Mouse (Mus musculus) hindbrain, embryonic 14.5 days (tissue): ENCODE data around the gene S100a16. TPM values are rescaled to one million over a fixed set of nuclear protein-coding genes. Genes with fewer than 3 reads are reported as not detected.

Source experiments
- ATAC-seq: fragments of 200-750 bp; cut with Nextera tagmentation; 2 replicates; pipeline ENCODE4 v1.8.0; 2017; ENCODE audit warnings: moderate number of reproducible peaks, mild to moderate bottlenecking, moderate TSS enrichment, moderate library complexity; ENCODE audit not compliant: low FRiP score
- DNase-seq: peaks from one replicate; pipeline ENCODE4 v3.0.0-alpha.2; 2015; ENCODE audit warnings: low spot score
- H3K27ac ChIP-seq: fragments of 300-500 bp; sonication (generic); 2 replicates; pipeline ENCODE4 v1.5.1; 2014; ENCODE audit warnings: mild to moderate bottlenecking, moderate library complexity
- H3K27me3 ChIP-seq: fragments of 300-500 bp; sonication (generic); 2 replicates; pipeline ENCODE4 v1.6.1; 2014; ENCODE audit warnings: mild to moderate bottlenecking, low read length, mixed read lengths; ENCODE audit not compliant: control insufficient read depth, insufficient read depth
- H3K36me3 ChIP-seq: fragments of 300-500 bp; sonication (generic); replicated peaks from 2 replicates; pipeline ENCODE4 v1.6.1; 2014; ENCODE audit not compliant: control insufficient read depth, insufficient read depth
- H3K4me1 ChIP-seq: fragments of 300-500 bp; sonication (generic); replicated peaks from 2 replicates; pipeline ENCODE4 v1.6.1; 2014; ENCODE audit warnings: antibody characterized with exemption, low read length, mixed read lengths; ENCODE audit not compliant: control insufficient read depth, insufficient read depth
- H3K4me2 ChIP-seq: fragments of 300-500 bp; sonication (generic); replicated peaks from 2 replicates; pipeline ENCODE4 v1.6.1; 2014; ENCODE audit warnings: mild to moderate bottlenecking, moderate library complexity
- H3K4me3 ChIP-seq: fragments of 300-500 bp; sonication (generic); replicated peaks from 2 replicates; pipeline ENCODE4 v1.5.1; 2014; ENCODE audit warnings: mild to moderate bottlenecking, low read length
- H3K9ac ChIP-seq: fragments of 300-500 bp; sonication (generic); 2 replicates; pipeline ENCODE4 v1.6.1; 2014
- H3K9me3 ChIP-seq: fragments of 300-500 bp; sonication (generic); 2 replicates; pipeline ENCODE4 v1.6.1; 2016; ENCODE audit warnings: low read length; ENCODE audit not compliant: control insufficient read depth
- WGBS: fragments of 180-500 bp; shearing (Covaris S2); extraction: QIAGEN DNeasy Blood & Tissue Kit; methylation state at CpG from one replicate; pipeline ENCODE4 v1.1.7; 2014; 5-methylcytosine and 5-hydroxymethylcytosine counted together
- polyA plus RNA-seq: library from polyadenylated mRNA; unstranded; fragments of >200 nt; fragmentation: Nextera tagmentation; extraction: Ambion mirVana; gene quantifications from 2 replicates; pipeline ENCODE4 v1.2.1, GENCODE M21; 2014

S100a16 gene
- polyA plus RNA-seq, 1 experiment from 2014 or later, result 37.8 TPM

- Histone ChIP-seq H3K27ac (no peak overlapping the region), H3K4me1 (no peaks in the 10 kb centered on the region), H3K27me3 (no peaks in the 10 kb centered on the region), H3K4me3 (no peak overlapping the region), H3K4me2 (no peak overlapping the region), H3K36me3 (no peaks in the 10 kb centered on the region), H3K9ac (no peak overlapping the region), H3K9me3 (no peaks in the 10 kb centered on the region)
- WGBS, result 89% methylated on average over 6 of the region's 6 CpGs
- ATAC-seq (no peak), DNase-seq (no peak)
These were observed 52.3 kb downstream of the S100a16 start for GRCm38 (mm10) chr3:90589390-90589789.

GRCm38 (mm10) chr3:90589947-90590346, 52.9 kb downstream of the S100a16 start, which contains the start of gene S100a2:
S100a2 (plus strand) TSS chr3:90590247.
- no peak for ATAC-seq
- no peaks in the 10 kb centered on the region for H3K36me3 ChIP-seq
- no peak for DNase-seq
- no peak within 1 kb of the TSS for H3K4me2 ChIP-seq
- H3K27ac ChIP-seq, result no peak within 1 kb of the TSS
- no peaks in the 10 kb centered on the region for H3K9me3 ChIP-seq
- no peaks in the 10 kb centered on the region for H3K27me3 ChIP-seq
- 91% methylated on average over 8 of the region's 8 CpGs for WGBS
- H3K4me3 ChIP-seq, result no peak within 1 kb of the TSS
- H3K4me1 ChIP-seq, result no peaks in the 10 kb centered on the region
- no peak within 1 kb of the TSS for H3K9ac ChIP-seq

Other genes starting within 250 kb of the S100a16 start
- gene Gatad2b, start 244.1 kb upstream of the S100a16 start, polyA plus RNA-seq, result 12.3 and 14.7 TPM in 2 replicates
- 24.1 and 24.8 TPM in 2 replicates for gene Slc27a3, start 147.3 kb upstream of the S100a16 start, polyA plus RNA-seq
- gene Ints3, start 103.6 kb upstream of the S100a16 start, polyA plus RNA-seq, result 32.2 and 36.0 TPM in 2 replicates
- gene Npr1, start 71.4 kb upstream of the S100a16 start, polyA plus RNA-seq, result 2.8 and 4.0 TPM in 2 replicates
- 228 and 235 TPM in 2 replicates for gene Ilf2, start 61.1 kb upstream of the S100a16 start, polyA plus RNA-seq
- 86.8 and 94.0 TPM in 2 replicates for gene Snapin, start 46.2 kb upstream of the S100a16 start, polyA plus RNA-seq
- 122 and 126 TPM in 2 replicates for gene Chtop, start 27.8 kb upstream of the S100a16 start, polyA plus RNA-seq
- gene S100a1, start 22.9 kb upstream of the S100a16 start, polyA plus RNA-seq, result 19.8 TPM in 2 replicates
- gene S100a13, start 22.8 kb upstream of the S100a16 start, polyA plus RNA-seq, result 11.9 TPM in 2 replicates
- not detected in 2 replicates for gene S100a14, start 10.4 kb upstream of the S100a16 start, polyA plus RNA-seq
- 2.4 and 3.4 TPM in 2 replicates for gene S100a3, start 23.3 kb downstream of the S100a16 start, polyA plus RNA-seq
- not detected in 2 replicates for gene S100a2, start 53.0 kb downstream of the S100a16 start, polyA plus RNA-seq
- not detected in 2 replicates for gene Gm42674, start 64.7 kb downstream of the S100a16 start, polyA plus RNA-seq
- 1.2 and 1.6 TPM in 2 replicates for gene S100a4, start 66.5 kb downstream of the S100a16 start, polyA plus RNA-seq
- not detected in 2 replicates for gene S100a5, start 71.3 kb downstream of the S100a16 start, polyA plus RNA-seq
- 35.0 and 46.9 TPM in 2 replicates for gene S100a6, start 75.6 kb downstream of the S100a16 start, polyA plus RNA-seq
- gene S100a7a, start 116.8 kb downstream of the S100a16 start, polyA plus RNA-seq, result not detected in 2 replicates
- gene S100a8, start 131.7 kb downstream of the S100a16 start, polyA plus RNA-seq, result 7.9 and 10.6 TPM in 2 replicates
- gene S100a9, start 158.5 kb downstream of the S100a16 start, polyA plus RNA-seq, result 8.2 and 8.4 TPM in 2 replicates
- gene Pglyrp4, start 189.7 kb downstream of the S100a16 start, polyA plus RNA-seq, result not detected in 2 replicates
- not detected in 2 replicates for gene Gm5849, start 240.6 kb downstream of the S100a16 start, polyA plus RNA-seq